Mouse (Mus musculus): ENCODE results near the gene Mylk2.

Gene Mylk2

DNA sequence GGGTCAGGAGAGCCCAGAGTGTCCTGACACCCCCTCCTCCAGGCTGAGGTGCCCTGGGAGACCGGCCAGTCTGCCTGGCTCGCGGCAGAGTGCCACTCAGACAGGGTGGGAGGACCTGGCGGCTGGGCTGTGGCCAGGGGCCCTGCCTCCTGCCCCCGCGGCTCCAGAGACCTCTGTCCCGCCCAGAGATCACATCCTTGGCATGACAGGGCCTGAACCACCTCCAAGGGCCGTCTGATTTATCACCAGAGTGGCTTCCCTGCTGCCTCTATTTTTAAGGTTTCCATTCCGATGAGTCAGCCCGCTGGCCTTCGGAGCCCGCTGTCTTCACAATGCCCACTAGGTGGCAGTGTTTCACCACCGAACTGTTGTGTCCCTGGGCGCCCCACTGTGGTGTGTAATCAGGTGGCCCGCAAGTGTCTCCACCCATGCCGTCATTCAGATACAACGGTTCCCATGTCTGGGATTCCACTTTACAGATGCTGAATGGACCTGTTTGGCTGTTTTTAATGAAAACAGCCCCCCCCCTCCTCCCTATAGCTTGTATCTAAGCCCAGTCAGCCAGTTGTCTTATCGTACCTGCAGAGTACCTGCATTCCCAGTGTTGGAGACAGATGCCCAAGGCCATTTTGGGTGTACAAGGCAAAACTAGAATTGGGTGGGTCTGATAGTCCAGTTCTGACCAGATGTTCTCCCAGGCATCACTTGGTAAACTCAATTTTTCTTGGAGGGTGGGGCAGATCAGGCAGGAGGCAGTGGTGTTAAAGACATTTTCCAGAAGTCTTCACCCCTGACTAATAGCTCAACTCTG lies 3.4 kb downstream of the Mylk2 start:
- peak; percentile 83 for DNase-seq

DNA sequence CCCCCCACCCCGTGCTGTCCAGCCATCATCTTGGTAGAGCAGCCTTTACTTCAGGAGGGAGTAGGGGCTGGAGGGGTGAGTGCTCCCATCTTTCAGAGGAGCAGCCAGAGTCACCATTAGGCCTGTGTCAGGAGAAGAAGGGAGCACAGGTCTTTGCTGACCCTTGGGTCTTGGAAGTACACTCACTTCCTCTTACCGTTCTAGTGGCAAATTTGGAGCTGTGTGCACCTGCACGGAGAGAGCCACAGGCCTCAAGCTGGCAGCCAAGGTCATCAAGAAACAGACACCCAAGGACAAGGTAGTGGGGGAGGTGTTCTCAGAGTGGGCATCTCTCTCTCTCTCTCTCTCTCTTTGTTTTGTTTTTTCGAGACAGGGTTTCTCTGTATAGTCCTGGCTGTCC lies 4.3 kb downstream of the Mylk2 start:
- DNase-seq: no peak

DNA sequence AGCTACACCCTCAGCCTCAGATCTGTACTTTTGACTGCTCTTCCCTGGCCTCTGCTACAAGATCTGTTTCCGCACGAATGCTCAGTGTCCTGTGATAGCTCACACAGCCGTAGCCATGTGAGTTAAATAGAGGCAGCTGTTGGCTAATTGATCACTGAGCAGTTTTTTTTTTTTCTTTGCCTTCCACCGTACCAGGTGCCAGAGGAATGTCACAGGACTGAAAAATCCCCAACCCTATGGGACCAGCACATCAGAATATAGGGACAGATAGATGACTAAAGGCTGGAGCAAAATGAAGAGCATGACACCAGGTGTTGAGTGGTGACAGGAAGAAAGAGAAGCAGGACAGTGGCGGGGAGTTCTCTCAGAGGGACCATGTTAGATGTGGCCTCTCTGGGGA lies 5.0 kb downstream of the Mylk2 start:
- DNase-seq: no peak

DNA sequence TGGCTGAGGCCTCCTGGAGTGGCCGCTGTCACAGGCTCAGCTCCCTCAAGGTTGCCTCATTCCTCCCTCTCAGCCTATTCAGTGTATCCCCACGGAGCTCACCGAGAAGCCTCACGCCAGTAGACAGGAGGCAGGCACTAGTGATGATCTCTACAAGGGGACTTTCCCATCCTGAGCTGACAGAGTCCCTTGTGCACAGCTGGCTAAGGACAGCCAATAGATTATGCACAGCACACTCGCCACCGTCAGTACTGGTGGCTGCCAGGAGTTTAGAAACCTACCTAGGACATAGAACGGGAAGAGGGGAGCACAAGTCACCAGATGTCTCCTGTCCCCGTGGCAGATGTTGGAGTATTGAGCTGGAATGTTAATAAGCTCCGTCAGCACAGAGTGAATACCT lies 6.5 kb downstream of the Mylk2 start:
- no peak for DNase-seq

DNA sequence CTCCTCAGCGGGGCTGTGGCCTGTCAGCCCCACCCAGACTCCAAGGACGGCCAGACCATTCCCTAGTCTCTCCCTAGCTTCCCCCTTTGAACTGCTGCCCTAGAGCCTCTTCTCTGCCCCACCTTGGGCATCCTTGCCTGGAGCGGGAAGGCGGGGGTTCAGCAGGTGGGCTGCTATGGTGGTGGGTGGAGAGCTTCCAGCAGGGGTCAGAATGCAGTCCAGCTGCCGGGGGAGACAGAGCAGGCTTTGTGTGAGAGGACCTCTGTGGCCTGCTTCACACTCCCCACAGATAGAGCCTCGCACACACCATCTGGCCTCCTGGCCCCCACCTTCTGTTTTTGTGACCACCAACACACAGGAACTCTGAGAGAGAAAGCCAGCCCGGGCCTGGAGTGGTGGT lies 11.2 kb downstream of the Mylk2 start:
- no peak for DNase-seq

DNA sequence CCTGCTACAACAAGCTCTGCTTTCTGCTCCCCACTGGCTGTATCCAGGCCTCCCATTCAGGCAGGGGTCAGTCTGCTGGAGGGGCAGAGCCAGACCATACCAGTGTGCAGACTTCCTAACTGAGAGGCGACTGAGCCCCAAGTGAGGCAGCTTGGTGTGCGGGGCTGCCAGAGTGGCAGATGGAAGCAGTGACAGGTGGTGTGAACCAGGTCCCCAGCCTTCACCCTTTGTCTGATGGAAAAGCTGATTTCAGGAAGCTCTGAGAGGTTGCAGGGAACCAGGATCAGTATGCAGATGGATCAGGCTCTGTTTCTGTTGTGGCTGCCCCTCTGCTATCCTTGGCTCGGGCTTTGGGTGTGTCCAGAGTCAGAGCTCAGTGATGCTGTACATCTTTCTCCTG lies 12.5 kb downstream of the Mylk2 start:
- DNase-seq: peak; percentile 70

DNA sequence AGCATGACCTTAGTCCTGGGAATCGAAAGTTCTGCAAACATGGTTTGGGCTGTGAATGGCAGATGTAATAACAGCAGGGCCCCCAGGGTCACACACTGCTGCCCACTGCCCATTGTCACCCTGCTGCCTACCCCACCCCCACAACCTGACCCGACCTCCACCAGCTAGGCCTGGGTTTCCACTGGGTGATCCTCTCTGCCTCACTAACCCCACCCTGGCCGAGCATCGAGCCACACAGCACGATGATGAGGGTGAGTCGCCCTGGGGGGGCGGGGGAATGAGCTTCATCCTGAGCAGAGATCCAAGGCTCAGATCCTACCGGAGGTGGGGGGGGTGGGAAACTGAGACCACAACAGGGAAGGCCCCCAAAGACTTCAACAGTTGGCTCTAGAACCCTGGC lies 13.0 kb downstream of the Mylk2 start:
- no peak for DNase-seq

DNA sequence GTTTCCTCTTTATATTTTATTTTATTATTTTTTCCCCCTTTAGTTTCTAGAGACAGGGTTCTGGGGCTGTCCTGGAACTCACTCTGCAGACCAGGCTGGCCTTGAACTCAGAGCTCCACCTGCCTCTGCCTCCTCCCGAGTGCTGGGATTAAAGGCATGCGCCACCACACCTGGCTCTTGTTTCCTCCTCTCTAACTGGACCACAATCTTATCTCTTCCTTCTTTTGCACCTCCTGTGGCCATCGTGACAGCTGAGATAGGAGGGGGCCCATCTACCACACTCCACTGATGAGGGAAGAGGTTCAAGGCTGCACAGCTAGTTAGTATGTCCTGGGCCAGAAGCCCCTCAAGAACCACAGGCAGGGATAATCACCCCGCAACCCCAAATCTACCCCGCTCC lies 13.4 kb downstream of the Mylk2 start:
- no peak for DNase-seq

DNA sequence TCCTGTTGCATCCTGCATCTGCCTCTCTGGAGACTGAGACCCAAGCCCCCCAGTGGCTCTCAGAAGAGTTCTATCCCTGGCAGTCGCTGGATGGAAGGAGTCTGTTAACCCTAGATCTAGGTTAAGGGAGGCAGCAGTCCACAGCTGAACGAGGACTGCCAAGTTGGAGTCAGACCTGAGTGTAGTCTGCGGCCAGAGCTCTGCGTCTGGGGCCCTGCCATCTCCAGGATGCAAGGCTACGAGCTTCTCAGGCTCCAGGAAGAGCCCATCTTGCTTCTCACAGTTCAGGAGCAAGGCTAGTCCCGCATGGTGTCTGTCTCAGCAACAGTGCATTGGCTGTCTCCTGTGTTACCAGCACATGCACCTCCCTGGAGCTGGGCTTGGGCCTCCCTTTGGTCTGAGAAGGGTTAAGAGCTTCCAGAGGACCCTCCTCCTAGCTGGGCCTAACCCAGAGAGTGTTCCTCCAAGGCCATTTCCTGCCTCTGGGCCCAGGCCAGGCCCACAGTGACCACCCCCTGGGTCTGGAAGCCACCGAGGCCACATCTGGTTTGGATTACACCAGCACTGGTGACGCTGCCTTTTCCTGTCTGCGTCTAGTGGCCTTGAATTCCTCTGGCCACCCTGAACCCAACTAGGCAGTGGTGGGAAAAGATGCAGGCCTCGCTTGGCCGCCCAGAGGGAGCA lies 14.2 kb downstream of the Mylk2 start:
- DNase-seq: no peak

DNA sequence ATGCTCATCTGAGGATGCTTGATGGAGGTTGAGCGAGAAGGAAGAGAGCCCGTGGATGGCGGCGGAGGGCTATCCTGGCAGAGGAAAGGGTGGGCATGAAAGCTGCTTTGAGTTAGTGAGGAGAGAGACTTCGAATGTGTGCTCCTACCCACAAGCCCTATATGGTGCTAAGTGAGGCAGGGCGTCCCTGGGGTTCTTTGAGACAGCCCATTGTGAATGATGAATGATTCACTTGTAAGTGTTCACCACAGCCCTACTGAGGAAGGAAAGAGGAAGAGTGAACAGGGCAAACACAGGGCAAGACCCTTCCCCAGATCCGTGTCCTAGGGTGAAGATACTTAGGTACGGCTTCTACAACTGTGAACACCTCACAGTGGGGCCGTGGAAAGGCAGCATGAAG lies 15.7 kb downstream of the Mylk2 start:
- no peak for DNase-seq

DNA sequence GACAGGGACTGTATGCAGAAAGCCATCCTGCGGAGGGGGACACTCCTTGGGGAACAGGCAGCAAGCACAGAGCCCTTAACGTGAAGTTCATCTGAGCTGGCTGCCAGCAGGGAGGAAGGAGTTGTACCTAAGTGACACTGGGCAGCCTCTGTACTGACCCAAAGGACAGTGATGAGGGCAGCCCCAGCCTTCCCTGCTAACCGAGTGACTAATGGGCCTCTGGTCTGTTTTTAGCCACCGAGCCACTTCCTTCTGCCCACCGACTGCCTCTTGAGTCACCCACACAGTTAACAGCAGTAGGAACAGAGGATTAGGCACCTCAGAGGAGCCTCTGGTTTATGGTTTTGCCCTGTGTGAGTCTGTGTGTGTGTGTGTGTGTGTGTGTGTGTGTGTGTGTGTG lies 16.2 kb downstream of the Mylk2 start:
- no peak for DNase-seq

DNA sequence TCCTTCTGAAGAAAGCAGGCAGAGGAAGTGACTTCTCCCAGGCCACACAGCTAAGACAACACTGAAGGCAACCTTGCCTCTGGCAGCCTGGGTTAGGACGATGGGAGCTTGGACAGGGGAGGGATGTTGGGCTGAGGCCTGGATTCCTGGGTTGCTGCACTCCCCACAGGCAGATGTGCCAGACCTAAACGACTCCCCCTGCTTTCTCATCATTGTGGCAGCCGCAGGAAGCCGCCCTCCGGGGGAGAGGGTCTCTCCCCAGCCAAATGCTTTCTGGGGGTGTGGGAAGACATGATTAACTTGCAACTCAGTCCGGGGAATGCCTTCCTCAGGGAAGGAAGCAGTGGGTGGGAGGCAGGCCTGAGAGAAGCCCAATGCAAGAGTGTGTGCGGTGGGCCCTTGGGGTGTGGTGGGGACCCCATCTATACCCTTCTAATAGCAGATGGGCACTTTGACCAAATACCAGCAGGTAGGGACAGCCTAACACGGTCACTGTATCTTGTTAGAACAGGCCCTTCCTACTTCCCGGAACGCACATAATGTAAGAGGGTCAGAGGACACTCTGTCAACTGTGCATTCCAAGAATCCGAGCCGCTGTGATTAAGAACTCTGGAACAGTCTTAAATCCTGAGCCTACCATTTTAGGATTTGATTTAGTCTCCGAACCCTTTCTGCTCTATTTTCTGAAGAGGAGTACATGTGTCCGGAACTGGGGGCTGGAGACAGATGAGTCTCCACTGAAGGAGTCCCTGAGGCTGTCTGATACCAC lies 17.3 kb downstream of the Mylk2 start:
- DNase-seq: no peak

DNA sequence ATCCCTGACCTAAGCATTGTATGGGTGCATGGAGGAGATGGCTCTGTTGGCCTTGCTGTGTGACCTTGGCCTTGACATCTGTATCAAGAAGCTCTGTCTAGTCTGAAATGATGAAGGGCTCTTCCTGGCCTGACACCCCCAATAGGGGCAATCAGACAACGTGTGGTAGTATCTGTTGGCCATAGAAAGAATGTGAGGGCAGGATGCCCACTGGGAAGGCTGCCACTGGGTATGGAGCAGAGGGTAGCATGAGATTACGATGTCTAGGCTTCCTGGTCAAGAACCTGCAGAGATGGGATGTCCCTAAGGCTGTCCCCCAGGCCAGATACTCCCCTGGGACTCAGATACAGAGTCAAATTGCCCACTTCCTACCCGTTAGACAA lies 17.8 kb downstream of the Mylk2 start:
- no peak for DNase-seq

DNA sequence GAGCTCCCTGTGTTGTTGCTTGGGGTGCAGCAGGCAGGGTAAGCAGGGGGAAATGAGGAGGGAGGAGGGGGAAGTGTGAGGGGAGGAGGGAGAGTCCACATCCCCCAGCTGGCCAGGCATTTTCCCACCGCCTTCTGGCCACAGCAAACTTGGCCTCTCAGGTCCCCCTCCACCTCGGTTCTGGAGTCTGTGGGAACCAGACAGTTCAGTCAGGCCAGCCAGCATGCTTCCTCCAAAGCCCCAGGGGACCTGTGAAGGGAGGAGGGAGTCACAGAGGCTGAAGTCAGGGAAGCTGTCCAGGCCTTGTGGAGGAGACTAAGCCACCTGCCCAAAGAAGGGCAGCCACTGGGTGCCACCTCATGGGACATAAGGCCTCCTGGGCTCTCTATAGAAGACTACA lies 19.1 kb downstream of the Mylk2 start:
- no peak for DNase-seq

DNA sequence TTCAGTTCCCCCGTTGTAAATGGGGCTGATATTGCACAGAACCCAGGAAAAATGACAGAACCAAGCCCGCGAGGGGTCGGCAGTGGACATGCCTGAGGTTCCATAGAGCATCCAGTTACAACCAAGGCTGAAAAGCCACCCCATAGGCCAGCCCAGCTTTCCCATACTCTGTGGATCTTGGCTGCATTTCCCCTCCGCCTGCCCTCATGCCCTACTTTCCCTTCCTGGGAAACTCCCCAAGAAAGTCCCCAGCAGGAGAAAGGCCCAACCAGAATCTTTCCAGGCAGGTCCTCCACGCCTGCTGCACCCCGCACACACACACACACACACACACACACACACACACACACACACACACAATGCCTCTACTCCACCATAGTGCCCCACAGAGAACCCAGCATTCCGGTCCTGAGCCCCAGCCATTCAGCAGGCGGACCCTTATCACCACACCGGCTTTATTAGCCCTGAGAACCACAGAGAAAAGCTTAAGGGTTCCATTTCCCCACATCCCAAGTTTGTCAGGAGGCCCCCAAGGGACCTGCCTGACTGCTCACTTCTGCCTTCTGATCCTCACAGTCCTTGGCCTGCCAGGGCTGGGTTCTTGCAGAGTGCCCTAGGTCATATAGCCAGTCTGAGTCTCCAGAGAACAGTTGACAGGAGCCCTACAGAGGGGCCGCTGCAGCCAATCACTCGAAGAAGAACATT lies 20.5 kb downstream of the Mylk2 start:
- DNase-seq: no peak

DNA sequence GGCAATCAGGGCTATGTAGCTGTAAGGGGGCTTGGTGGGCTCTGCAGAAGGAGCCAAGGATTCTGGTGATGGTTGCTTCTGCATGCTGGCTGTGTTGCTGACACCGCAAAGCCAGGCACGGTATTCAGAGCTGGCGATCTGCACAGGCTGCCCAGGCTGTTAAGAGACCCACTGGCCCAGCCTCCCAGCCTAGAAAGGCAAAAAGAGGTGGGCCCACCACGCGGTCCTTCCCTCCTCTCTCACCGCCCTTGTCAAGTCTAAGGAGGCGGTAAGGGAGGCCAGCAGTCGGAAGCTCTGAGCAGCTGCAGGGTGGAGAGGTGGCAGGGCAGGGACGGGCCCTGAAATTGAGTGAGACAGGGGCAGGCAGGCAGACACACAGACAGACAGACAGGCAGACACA lies 21.9 kb downstream of the Mylk2 start, which contains the start of gene Foxs1:
Gene Foxs1, minus strand, starts transcription at position 161 of the 400 bp plus-strand sequence.
- no peak for DNase-seq

DNA sequence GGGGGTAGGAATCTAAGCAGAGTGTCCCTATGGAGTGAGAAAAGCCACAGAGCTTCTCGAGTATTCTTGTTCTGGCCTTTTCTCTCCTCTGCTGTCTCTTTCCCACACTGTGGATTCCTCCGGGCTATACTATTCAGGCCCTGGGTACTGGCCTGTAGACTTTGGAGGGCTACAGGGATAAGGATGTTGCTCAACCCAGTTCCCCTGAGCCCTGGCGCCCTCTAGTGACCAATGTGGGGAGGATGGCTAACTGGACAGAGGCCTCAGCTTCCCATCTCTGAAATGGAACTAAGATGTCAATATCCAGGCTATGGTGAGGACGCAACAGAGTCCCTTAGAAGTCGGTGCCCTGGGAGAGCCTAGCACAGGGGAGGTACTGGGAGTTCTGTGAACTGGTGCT lies 22.5 kb downstream of the Mylk2 start:
- DNase-seq: no peak

DNA sequence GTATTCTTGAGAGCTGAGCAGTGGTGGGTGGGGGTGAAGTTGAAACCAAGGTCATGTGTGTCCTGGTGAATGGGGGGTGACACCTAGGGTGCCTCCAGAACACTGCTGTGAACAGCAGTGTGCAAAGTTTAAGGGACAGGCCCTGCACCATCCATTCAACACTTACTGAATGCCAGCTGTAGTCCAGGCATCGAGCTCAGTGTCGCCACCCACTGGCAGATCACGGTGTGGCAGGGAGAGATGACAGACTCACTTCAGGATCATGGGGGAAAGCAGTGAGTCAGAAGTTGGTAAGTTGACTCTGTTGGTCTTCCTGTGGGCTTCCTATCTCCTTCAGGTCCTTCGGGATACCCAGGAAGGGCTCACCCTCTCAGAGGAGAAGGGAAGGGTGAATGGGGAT lies 28.7 kb downstream of the Mylk2 start:
- DNase-seq: no peak

DNA sequence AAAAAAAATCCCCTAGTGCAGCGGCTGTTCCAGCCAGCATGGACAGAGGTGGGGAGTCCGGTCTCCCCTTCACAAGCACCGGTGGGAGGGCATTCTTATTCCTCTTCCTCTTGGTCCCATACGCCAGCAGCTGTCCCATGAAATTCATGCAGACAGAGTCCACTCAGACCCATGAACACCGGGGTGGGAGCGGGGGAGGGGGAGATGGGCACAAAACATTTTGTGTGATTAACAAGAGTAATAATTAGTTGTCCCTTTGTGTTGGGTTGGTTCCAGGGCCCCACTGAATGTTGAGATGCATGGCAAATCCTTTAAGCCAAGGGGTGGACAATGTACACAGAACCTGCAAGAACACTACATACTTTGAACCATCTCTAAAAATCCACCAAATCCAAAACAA lies 30.0 kb downstream of the Mylk2 start:
- DNase-seq: no peak

DNA sequence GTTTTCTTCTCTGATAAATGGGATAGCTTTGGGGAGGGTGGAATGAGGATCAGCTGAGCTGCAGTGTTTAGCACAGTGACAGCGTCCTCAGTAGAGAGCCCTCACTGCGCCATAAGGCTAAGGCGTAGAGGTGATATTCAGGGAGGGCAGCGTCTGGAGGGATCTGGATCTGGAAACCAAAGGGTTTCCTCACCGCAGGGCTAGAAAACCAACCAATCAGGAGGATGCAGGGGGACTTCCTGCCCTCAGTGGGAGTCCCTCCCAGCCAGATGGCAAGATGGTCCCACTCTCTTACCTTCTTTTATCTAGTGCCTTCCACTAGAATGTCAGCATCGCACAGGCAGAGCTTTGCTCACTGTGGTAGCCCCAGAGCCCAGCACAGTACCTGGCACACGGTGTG lies 30.6 kb downstream of the Mylk2 start:
- DNase-seq: no peak

DNA sequence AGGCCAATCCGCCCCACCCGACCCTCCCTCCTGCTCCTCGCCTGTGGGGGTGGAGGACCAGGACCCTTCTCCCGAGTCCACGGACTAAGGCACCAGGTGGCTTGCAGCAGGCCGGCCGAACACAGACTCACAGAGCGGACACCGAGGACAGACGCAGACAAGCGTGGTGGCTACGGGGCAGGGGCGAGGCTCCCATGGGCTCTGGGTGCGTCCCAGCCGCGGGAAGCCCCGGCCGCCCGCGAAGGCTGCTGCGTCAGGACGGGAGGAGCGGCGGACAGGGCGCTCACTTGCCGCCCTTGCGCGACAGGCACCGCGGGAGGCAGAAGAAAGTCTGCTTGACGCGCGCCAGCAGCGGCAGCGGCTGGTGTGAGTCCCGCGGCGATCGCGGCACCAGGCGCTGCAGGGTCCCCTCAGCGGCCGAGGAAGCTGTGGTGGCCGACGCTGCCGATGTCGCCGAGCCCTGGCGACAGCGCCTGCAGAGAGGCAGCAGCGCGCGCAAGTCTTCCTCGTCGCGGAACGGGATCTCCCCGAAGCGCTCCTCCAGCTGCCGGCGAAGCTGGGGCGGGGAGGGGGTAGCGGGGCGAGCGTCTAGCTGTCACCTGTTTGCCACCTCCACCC lies 31.9 kb downstream of the Mylk2 start:
- no peak for DNase-seq

DNA sequence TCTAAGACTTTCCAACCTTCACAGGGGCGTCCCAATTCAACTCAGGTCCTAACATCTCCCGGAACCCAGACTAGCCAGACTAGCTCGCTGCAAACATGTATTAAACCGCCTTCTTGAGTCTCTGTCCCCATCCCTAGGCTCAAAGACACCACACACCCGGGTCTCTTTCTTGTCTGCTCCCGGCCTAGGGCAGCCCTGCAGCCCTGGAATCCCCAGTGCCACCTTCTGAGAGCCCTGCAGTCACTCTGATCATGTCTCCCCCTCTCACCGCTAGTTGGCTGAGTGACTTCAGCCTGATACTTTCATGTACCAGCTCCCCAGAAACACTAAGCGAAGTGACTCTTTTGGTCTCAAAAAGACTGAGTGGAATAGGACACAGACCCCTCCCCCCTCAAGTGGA lies 32.4 kb downstream of the Mylk2 start:
- no peak for DNase-seq

DNA sequence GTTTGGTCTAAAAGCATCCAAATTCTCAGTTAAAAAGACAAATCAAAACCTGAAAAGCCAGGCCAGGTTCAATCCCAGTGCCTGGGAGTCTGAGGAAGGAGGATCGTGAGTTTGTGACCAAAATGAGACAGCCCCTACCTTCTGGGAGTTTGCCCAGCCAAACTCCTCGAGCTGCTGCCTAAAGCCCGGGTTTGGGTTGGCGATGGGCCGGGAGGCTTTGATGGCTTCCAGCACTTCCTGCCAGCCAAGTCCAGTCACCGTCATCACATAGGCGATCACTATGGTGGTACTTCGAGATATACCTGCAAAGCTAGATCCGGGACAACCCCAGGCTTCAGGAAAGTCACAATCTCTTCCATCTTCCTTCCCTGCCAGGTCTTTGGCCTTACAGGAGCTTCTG lies 32.9 kb downstream of the Mylk2 start:
- no peak for DNase-seq
